In the genomic region with DNA sequence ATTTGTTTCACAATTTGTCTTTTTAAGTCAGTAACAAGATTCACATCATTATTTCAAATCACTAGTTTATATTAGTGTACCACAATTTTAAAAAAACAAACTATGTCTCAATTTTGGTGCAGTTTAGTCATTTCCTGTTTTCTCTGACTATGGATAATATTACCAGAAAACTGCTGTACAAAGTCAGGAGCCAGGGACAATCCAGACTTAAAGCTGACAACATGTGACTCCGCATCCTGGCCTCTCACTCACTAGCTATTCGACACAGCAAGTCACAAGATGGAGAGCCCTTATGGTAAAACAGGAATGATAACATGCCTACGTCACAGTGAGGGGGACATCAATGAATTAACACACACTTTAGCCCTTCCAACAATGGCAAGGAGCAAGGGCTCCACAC, we compare ENCODE assay signal across 31 mouse cellular contexts. TPM values are rescaled to one million over a fixed set of nuclear protein-coding genes. Genes with fewer than 3 reads are reported as not detected.
DNase-seq lines count a peak whose midpoint lies in the region; ATAC-seq and TF ChIP-seq lines count a peak whose summit lies in the region.
"Had no signal": no experiment of that assay in that cellular context is flagged by ENCODE, and none has a peak within 500 bp of the region (broad histone marks: within the 10 kb centered on the region; RNA-seq: fewer than 3 reads in every experiment).

No protein-coding gene starts in this region.

- TF ChIP-seq RAD21 in MEL (IDR thresholded peaks at IDR 0.05; ENCODE audit: low read depth, low read length), result no peak

- peaks cover 6% of the 10 kb centered on the region; the same call in 1 of the 2 replicates for H3K4me1 ChIP-seq in liver, embryonic 11.5 days (replicated peaks; ENCODE audit: control insufficient read depth, insufficient read depth, low read length)
- peaks cover 26 to 42% of the 10 kb centered on the region in 2 experiments for H3K4me1 ChIP-seq in MEL (ENCODE audit: control insufficient read depth in 1 of 2, insufficient read depth in 2 of 2, low read length in 2 of 2)
- H3K4me1 ChIP-seq in kidney, embryonic 15.5 days, result peaks cover 13% of the 10 kb centered on the region
- H3K4me1 ChIP-seq: embryonic facial prominence, embryonic 15.5 days; forebrain, embryonic 10.5 days; hindbrain, embryonic 13.5 days; limb, embryonic 13.5 days; neural tube, embryonic 15.5 days had no signal

- no peak overlapping the region for H3K9ac ChIP-seq in liver, embryonic 11.5 days (ENCODE audit: low read depth, low read length)
- H3K9ac ChIP-seq in MEL (ENCODE audit: control insufficient read depth, low read depth, low read length, poor library complexity, severe bottlenecking), result no peak overlapping the region
- no peak overlapping the region for H3K9ac ChIP-seq in kidney, embryonic 15.5 days
- H3K9ac ChIP-seq: embryonic facial prominence, embryonic 15.5 days; heart, embryonic 15.5 days; hindbrain, embryonic 13.5 days; limb, embryonic 13.5 days; neural tube, embryonic 15.5 days; stomach, embryonic 15.5 days had no signal

- no peaks in the 10 kb centered on the region for H3K79me2 ChIP-seq in MEL (ENCODE audit: control insufficient read depth, insufficient read depth, low read length, poor library complexity)

- TF ChIP-seq CTCF in MEL (IDR thresholded peaks at IDR 0.05 in 2 of 3, conservative IDR thresholded peaks at IDR 0.05 in 1 of 3; ENCODE audit: control insufficient read depth in 1 of 3, insufficient read depth in 1 of 3, low read depth in 2 of 3, low read length in 3 of 3, poor library complexity in 1 of 3, severe bottlenecking in 1 of 3), result no peak

- no peak for TF ChIP-seq POLR2A in MEL (IDR thresholded peaks at IDR 0.05; ENCODE audit: control insufficient read depth in 1 of 2, insufficient read depth in 1 of 2, low read depth in 1 of 2, low read length in 2 of 2, poor library complexity in 1 of 2)

- no peak overlapping the region for H3K4me2 ChIP-seq in liver, embryonic 11.5 days
- H3K4me2 ChIP-seq in kidney, embryonic 15.5 days, result no peak overlapping the region
- H3K4me2 ChIP-seq: embryonic facial prominence, embryonic 15.5 days; heart, embryonic 15.5 days; hindbrain, embryonic 13.5 days; limb, embryonic 13.5 days; neural tube, embryonic 15.5 days; stomach, embryonic 15.5 days had no signal

- 83% methylated on average over 3 of the region's 3 CpGs for WGBS in liver, embryonic 11.5 days
- 83% methylated on average over 3 of the region's 3 CpGs for WGBS in kidney, embryonic 15.5 days

- no peaks in the 10 kb centered on the region for H3K36me3 ChIP-seq in liver, embryonic 11.5 days (ENCODE audit: control insufficient read depth, insufficient read depth, low read length)
- peaks cover 0 to 37% of the 10 kb centered on the region in 2 experiments; a peak in 2 of 4 replicates for H3K36me3 ChIP-seq in MEL (ENCODE audit: control insufficient read depth in 1 of 2, insufficient read depth in 2 of 2, low read length in 2 of 2)
- no peaks in the 10 kb centered on the region for H3K36me3 ChIP-seq in kidney, embryonic 15.5 days
- H3K36me3 ChIP-seq: G1E; heart, embryonic 15.5 days; neural tube, embryonic 15.5 days; stomach, embryonic 15.5 days had no signal

- H3K9me3 ChIP-seq in liver, embryonic 11.5 days (ENCODE audit: control insufficient read depth, low read length), result no peaks in the 10 kb centered on the region
- H3K9me3 ChIP-seq in MEL (replicated peaks; ENCODE audit: insufficient read depth, low read length), result no peaks in the 10 kb centered on the region
- no peaks in the 10 kb centered on the region for H3K9me3 ChIP-seq in kidney, embryonic 15.5 days (replicated peaks)
- H3K9me3 ChIP-seq: embryonic facial prominence, embryonic 15.5 days; forebrain, embryonic 10.5 days; G1E; heart, embryonic 15.5 days; hindbrain, embryonic 13.5 days; limb, embryonic 13.5 days; neural tube, embryonic 15.5 days; stomach, embryonic 15.5 days had no signal

- H3K27me3 ChIP-seq in liver, embryonic 11.5 days (replicated peaks; ENCODE audit: control insufficient read depth, insufficient read depth, low read length), result no peaks in the 10 kb centered on the region
- H3K27me3 ChIP-seq in MEL (ENCODE audit: control insufficient read depth in 1 of 2, insufficient read depth in 2 of 2, low read length in 2 of 2), result no peaks in the 10 kb centered on the region
- no peaks in the 10 kb centered on the region for H3K27me3 ChIP-seq in kidney, embryonic 15.5 days
- H3K27me3 ChIP-seq: CH12.LX; embryonic facial prominence, embryonic 15.5 days; heart, embryonic 15.5 days; hindbrain, embryonic 13.5 days; limb, embryonic 13.5 days; neural tube, embryonic 15.5 days; stomach, embryonic 15.5 days had no signal

- ATAC-seq in liver, embryonic 11.5 days (replicated peaks; ENCODE audit: low FRiP score), result no peak
- ATAC-seq in granulocyte monocyte progenitor cell, adult 5-6 weeks (replicated peaks; ENCODE audit: poor library complexity, severe bottlenecking), result peak; percentile 55
- peak; percentile 41; the same call in 1 of the 2 replicates for ATAC-seq in megakaryocyte, adult 5-6 weeks (ENCODE audit: poor library complexity, severe bottlenecking)
- ATAC-seq in kidney, embryonic 15.5 days (replicated peaks; ENCODE audit: low FRiP score), result no peak
- ATAC-seq: midbrain, embryonic 16.5 days had no signal

- no peak overlapping the region for H3K4me3 ChIP-seq in liver, embryonic 11.5 days (ENCODE audit: low read depth, low read length)
- H3K4me3 ChIP-seq in MEL (ENCODE audit: control insufficient read depth in 1 of 2, insufficient read depth in 1 of 2, low read depth in 2 of 2, low read length in 2 of 2), result no peak overlapping the region
- no peak overlapping the region for H3K4me3 ChIP-seq in kidney, embryonic 15.5 days (replicated peaks)
- H3K4me3 ChIP-seq: embryonic facial prominence, embryonic 15.5 days; forebrain, embryonic 10.5 days; heart, embryonic 15.5 days; hindbrain, embryonic 13.5 days; limb, embryonic 13.5 days; neural tube, embryonic 15.5 days; stomach, embryonic 15.5 days had no signal

- H3K27ac ChIP-seq in liver, embryonic 11.5 days (ENCODE audit: low read depth, low read length), result peak overlapping the region; percentile 83; the same call in 1 of the 2 replicates
- peak overlapping the region; percentile 99 for H3K27ac ChIP-seq in MEL (ENCODE audit: control insufficient read depth, low read depth, low read length)
- no peak overlapping the region for H3K27ac ChIP-seq in kidney, embryonic 15.5 days
- H3K27ac ChIP-seq: embryonic facial prominence, embryonic 15.5 days; forebrain, embryonic 10.5 days; heart, embryonic 15.5 days; hindbrain, embryonic 13.5 days; kidney, postnatal 0 days; limb, embryonic 13.5 days; neural tube, embryonic 15.5 days; stomach, embryonic 15.5 days had no signal

- DNase-seq in liver, embryonic 11.5 days (ENCODE audit: low spot score), result no peak
- DNase-seq in liver, result no peak
- DNase-seq in MEL (ENCODE audit: low read depth, low spot score), result peak; percentile 36
- DNase-seq in thymus, adult 18-20 months, result no peak
- DNase-seq in kidney, postnatal 36 days, result no peak
- DNase-seq: adrenal gland, postnatal 14 days; cerebellum, adult 9-10 months; gastrocnemius, postnatal 25 days; heart, postnatal 36 days; kidney, adult 11 months; lung, adult 18-20 months; right cerebral cortex, adult 18-20 months; right cerebral cortex, postnatal 4 days had no signal

- no peak for TF ChIP-seq EP300 in MEL (IDR thresholded peaks at IDR 0.05; ENCODE audit: low read depth in 1 of 2, low read length in 2 of 2)

TF ChIP-seq in MEL, 35 proteins besides CTCF, POLR2A, EP300 and RAD21:
- no peak for TF ChIP-seq USF1 (IDR thresholded peaks at IDR 0.05; ENCODE audit: low read depth, low read length)
- no peak for TF ChIP-seq CHD1 (IDR thresholded peaks at IDR 0.05; ENCODE audit: low read depth, low read length)
- TF ChIP-seq POLR2AphosphoS5 (IDR thresholded peaks at IDR 0.05; ENCODE audit: borderline replicate concordance, low read depth, low read length), result no peak
- no peak for TF ChIP-seq MAFK (IDR thresholded peaks at IDR 0.05; ENCODE audit: borderline replicate concordance, low read depth, low read length)
- no peak for TF ChIP-seq MXI1 (IDR thresholded peaks at IDR 0.05; ENCODE audit: low read depth, low read length)
- no peak for TF ChIP-seq UBTF (IDR thresholded peaks at IDR 0.05; ENCODE audit: borderline replicate concordance, insufficient read depth, low read depth, low read length)
- TF ChIP-seq E2F4 (IDR thresholded peaks at IDR 0.05; ENCODE audit: borderline replicate concordance, low read depth, low read length), result no peak
- no peak for TF ChIP-seq SMC3 (IDR thresholded peaks at IDR 0.05; ENCODE audit: low read depth, low read length)
- TF ChIP-seq HCFC1 (IDR thresholded peaks at IDR 0.05; ENCODE audit: low read depth, low read length), result no peak
- TF ChIP-seq USF2 (IDR thresholded peaks at IDR 0.05; ENCODE audit: borderline replicate concordance in 1 of 2, insufficient read depth in 1 of 2, low read depth in 1 of 2, low read length in 2 of 2), result no peak
- no peak for TF ChIP-seq ZNF384 (IDR thresholded peaks at IDR 0.05; ENCODE audit: low read depth, low read length)
- no peak for TF ChIP-seq RCOR1 (IDR thresholded peaks at IDR 0.05; ENCODE audit: low read depth, low read length)
- no peak for TF ChIP-seq JUND (IDR thresholded peaks at IDR 0.05; ENCODE audit: low read depth, low read length)
TF ChIP-seq in MEL: peak in this region for 0.

RNA-seq across cellular contexts. Expression of a gene that starts 20.7 kb away (rescaled TPM):
- polyA plus RNA-seq in liver, embryonic 11.5 days (2014; fragmentation: Nextera tagmentation; extraction: Ambion mirVana), result not detected in 2 replicates
- total RNA-seq in MEL (2012; rRNA removed), result not detected in 2 replicates
- polyA plus RNA-seq in MEL (2012; ENCODE audit: insufficient read depth in 1 of 2, insufficient read length in 2 of 2, low read depth in 1 of 2, low replicate concordance in 2 of 2, missing spikeins in 1 of 2), result not detected
- not detected in 2 replicates for total RNA-seq in granulocyte monocyte progenitor cell, adult 5-6 weeks (2014; fragmentation: Nextera tagmentation)
- not detected in 2 replicates for total RNA-seq in granulocyte monocyte progenitor cell, adult 5-6 weeks (2017)
- total RNA-seq in megakaryocyte, adult 5-6 weeks (2015), result not detected in 2 replicates
- not detected in 2 replicates for total RNA-seq in megakaryocyte, adult 5-6 weeks (2017)
- polyA plus RNA-seq in kidney, embryonic 15.5 days (2015; fragmentation: Nextera tagmentation; extraction: Ambion mirVana), result not detected in 2 replicates
- total RNA-seq: CH12.LX; common myeloid progenitor, adult 5-6 weeks; gastrocnemius, postnatal 25 days; heart, postnatal 36 days; layer of hippocampus, adult 18-20 months; layer of hippocampus, postnatal 25 days; megakaryocyte-erythroid progenitor cell, adult 5-6 weeks had no signal
- polyA plus RNA-seq: forebrain, embryonic 10.5 days; G1E; heart, embryonic 15.5 days; kidney, postnatal 0 days; midbrain, embryonic 16.5 days; stomach, embryonic 15.5 days had no signal

RNA-seq across cellular contexts. Expression of a gene that starts 49.3 kb away (rescaled TPM):
- 158 and 163 TPM in 2 replicates for polyA plus RNA-seq in liver, embryonic 11.5 days (2014; fragmentation: Nextera tagmentation; extraction: Ambion mirVana)
- total RNA-seq in MEL (2012; rRNA removed), result 56.7 and 60.2 TPM in 2 replicates
- 100 to 1,000 TPM in 1 of 2 experiments, 10 to 100 TPM in 1; 85.3 to 507 TPM for polyA plus RNA-seq in MEL (2012; ENCODE audit: insufficient read depth in 1 of 2, insufficient read length in 2 of 2, low read depth in 1 of 2, low replicate concordance in 2 of 2, missing spikeins in 1 of 2)
- 131 and 169 TPM in 2 replicates for total RNA-seq in granulocyte monocyte progenitor cell, adult 5-6 weeks (2014; fragmentation: Nextera tagmentation)
- 127 and 134 TPM in 2 replicates for total RNA-seq in granulocyte monocyte progenitor cell, adult 5-6 weeks (2017)
- total RNA-seq in megakaryocyte, adult 5-6 weeks (2015), result 169 and 178 TPM in 2 replicates
- 110 and 122 TPM in 2 replicates for total RNA-seq in megakaryocyte, adult 5-6 weeks (2017)
- polyA plus RNA-seq in kidney, embryonic 15.5 days (2015; fragmentation: Nextera tagmentation; extraction: Ambion mirVana), result 167 and 186 TPM in 2 replicates

Comparison
In these comparisons a context has a peak if more than half of its experiments do, and no peak if none do; other contexts are left out.
1. ATAC-seq: peak in granulocyte monocyte progenitor cell, adult 5-6 weeks (single experiment) and megakaryocyte, adult 5-6 weeks (single experiment); none in liver, embryonic 11.5 days (single experiment) and kidney, embryonic 15.5 days (single experiment).